Mouse (Mus musculus) megakaryocyte, adult 5-6 weeks (primary cell): ENCODE measurements at regions not wholly inside any gene's neighbourhood (a gene's known extent, or its start where the extent isn't known, plus 50 kb on each side); places are given as distances from the start of the nearest gene placed in this dataset.

Source experiments
- ATAC-seq: 2 replicates; pipeline ENCODE4 v1.8.0; 2016; ENCODE audit warnings: mild to moderate bottlenecking, inconsistent platforms; ENCODE audit not compliant: poor library complexity, severe bottlenecking

- ATAC-seq = no peak
Observed at GRCm38 (mm10) chr9:100266528-100267387, 219.8 kb downstream of the Il20rb start.

GRCm38 (mm10) chr9:100252409-100252808 is 234.2 kb downstream of the Il20rb start:
- ATAC-seq = no peak
